Mouse (Mus musculus) heart, embryonic 11.5 days (tissue): ENCODE measurements at regions not wholly inside any gene's neighbourhood (a gene's known extent, or its start where the extent isn't known, plus 50 kb on each side); places are given as distances from the start of the nearest gene placed in this dataset.

Experiments used
- ATAC-seq: fragments of 200-750 bp; cut with Nextera tagmentation; replicated peaks from 2 replicates; pipeline ENCODE4 v1.8.0; 2017; ENCODE audit warnings: moderate library complexity; ENCODE audit not compliant: insufficient number of reproducible peaks, low FRiP score, low TSS enrichment
- H3K27ac ChIP-seq: fragments of 300-500 bp; sonication (generic); 2 replicates; pipeline ENCODE4 v1.5.1; 2014; ENCODE audit warnings: mild to moderate bottlenecking, low read depth, low read length
- H3K27me3 ChIP-seq: fragments of 300-500 bp; sonication (generic); 2 replicates; pipeline ENCODE4 v1.6.1; 2014; ENCODE audit warnings: mild to moderate bottlenecking, low read length, mixed read lengths; ENCODE audit not compliant: control insufficient read depth, insufficient read depth
- H3K36me3 ChIP-seq: fragments of 300-500 bp; sonication (generic); 2 replicates; pipeline ENCODE4 v1.6.1; 2014; ENCODE audit warnings: mild to moderate bottlenecking, low read length, moderate library complexity, mixed read lengths; ENCODE audit not compliant: control insufficient read depth, insufficient read depth
- H3K4me1 ChIP-seq: fragments of 300-500 bp; sonication (generic); 2 replicates; pipeline ENCODE4 v1.6.1; 2014; ENCODE audit warnings: low read length; ENCODE audit not compliant: control insufficient read depth, insufficient read depth
- H3K4me2 ChIP-seq: fragments of 300-500 bp; sonication (generic); 2 replicates; pipeline ENCODE4 v1.6.1; 2014; ENCODE audit warnings: mild to moderate bottlenecking, moderate library complexity
- H3K4me3 ChIP-seq: fragments of 300-500 bp; sonication (generic); 2 replicates; pipeline ENCODE4 v1.5.1; 2014; ENCODE audit warnings: low read depth, low read length
- H3K9ac ChIP-seq: fragments of 300-500 bp; sonication (generic); 2 replicates; pipeline ENCODE4 v1.6.1; 2014; ENCODE audit warnings: mild to moderate bottlenecking, low read depth, low read length, moderate library complexity
- H3K9me3 ChIP-seq: fragments of 300-500 bp; sonication (generic); replicated peaks from 2 replicates; pipeline ENCODE4 v1.6.1; 2016; ENCODE audit warnings: low read length; ENCODE audit not compliant: control insufficient read depth
- WGBS: fragments of 180-500 bp; shearing (Covaris S2); extraction: QIAGEN DNeasy Blood & Tissue Kit; methylation state at CpG from one replicate; pipeline ENCODE4 v1.1.7; 2014; ENCODE audit not compliant: insufficient replicate concordance; 5-methylcytosine and 5-hydroxymethylcytosine counted together

DNA sequence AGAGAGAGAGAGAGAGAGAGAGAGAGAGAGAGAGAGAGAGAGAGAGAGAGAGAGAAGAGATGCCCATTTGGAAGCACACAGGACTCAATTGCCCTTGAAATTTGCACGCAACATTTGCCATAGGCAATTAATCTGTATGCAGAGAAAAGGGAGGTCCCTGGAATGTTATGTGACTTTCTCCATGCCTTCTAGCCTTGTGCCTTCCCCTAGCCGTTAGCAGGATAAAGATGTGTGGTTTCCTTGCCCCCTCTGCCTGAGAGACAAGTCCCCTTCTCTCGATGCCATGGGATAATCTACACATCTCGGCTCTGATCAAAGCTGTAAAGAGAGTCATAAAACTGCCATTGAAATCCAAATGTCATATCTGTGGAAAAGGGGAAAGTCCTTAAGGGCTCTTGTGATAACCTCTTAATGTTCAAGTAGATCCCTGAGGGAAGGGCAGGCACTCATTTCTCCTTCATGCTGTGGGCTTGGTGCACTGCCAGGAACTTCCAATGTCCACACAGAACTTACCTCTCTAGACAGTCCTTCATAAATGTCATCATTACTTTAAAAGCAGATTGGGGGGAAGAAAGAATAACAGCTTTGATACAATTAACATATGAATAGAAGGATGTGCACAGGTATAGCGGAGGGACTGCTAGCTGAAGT lies 106.9 kb upstream of the Gm10295 start:
- Histone ChIP-seq H3K4me1 (peaks cover 2% of the 10 kb centered on the region; the same call in 1 of the 2 replicates), H3K36me3 (no peaks in the 10 kb centered on the region), H3K4me3 (no peak overlapping the region), H3K9ac (no peak overlapping the region), H3K27me3 (no peaks in the 10 kb centered on the region), H3K9me3 (no peaks in the 10 kb centered on the region), H3K27ac (no peak overlapping the region), H3K4me2 (no peak overlapping the region)
- no peak for ATAC-seq
- WGBS, result 57% methylated on average over 5 of the region's 5 CpGs

DNA sequence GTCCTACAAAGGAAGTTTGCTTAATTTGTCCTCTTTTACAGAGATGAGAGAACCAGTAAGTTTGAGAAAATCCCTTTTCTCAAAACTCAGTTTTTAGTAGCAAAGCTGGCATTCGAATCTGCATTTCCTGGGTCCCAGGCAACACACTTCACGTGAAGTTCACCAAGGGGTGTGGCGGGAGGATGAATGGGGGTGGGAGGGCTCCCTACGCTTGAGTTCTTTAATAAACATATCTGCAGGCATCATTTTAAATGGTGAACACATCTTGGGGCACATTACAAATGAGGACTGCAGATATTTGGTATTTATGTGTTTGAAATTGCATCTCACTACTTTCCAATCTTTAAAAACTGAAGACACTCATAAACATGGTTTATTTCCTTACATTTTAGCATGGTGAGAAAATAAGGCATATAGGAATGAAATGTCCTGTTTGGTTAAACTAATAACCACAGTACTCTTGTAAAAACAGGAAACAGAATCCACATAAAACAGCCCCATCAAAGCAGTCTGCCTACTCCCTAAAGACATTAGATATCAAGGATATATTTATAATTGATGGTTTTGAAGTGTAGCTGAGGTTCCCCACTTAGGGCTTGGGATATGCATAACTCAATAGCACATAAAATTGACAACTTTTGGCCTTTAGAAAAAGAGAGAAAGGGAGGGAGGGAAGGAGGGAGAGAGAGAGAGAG lies 106.3 kb upstream of the Gm10295 start:
- Histone ChIP-seq H3K27me3 (no peaks in the 10 kb centered on the region), H3K27ac (no peak overlapping the region), H3K4me3 (no peak overlapping the region), H3K4me2 (no peak overlapping the region), H3K9me3 (no peaks in the 10 kb centered on the region), H3K4me1 (peaks cover 2% of the 10 kb centered on the region; the same call in 1 of the 2 replicates), H3K9ac (no peak overlapping the region), H3K36me3 (no peaks in the 10 kb centered on the region)
- WGBS, result 76% methylated on average over 4 of the region's 4 CpGs
- ATAC-seq, result no peak

- no peaks in the 10 kb centered on the region for H3K36me3 ChIP-seq
- no peaks in the 10 kb centered on the region for H3K27me3 ChIP-seq
- H3K4me1 ChIP-seq, result peaks cover 2% of the 10 kb centered on the region; the same call in 1 of the 2 replicates
- peak overlapping the region; percentile 35 for H3K27ac ChIP-seq
- H3K9me3 ChIP-seq, result no peaks in the 10 kb centered on the region
- H3K4me3 ChIP-seq, result no peak overlapping the region
- 65% methylated on average over 13 of the region's 13 CpGs for WGBS
- no peak for ATAC-seq
- H3K4me2 ChIP-seq, result no peak overlapping the region
- no peak overlapping the region for H3K9ac ChIP-seq
These were observed 105.1 kb upstream of the Gm10295 start for GRCm38 (mm10) chr7:71456421-71456820.

DNA sequence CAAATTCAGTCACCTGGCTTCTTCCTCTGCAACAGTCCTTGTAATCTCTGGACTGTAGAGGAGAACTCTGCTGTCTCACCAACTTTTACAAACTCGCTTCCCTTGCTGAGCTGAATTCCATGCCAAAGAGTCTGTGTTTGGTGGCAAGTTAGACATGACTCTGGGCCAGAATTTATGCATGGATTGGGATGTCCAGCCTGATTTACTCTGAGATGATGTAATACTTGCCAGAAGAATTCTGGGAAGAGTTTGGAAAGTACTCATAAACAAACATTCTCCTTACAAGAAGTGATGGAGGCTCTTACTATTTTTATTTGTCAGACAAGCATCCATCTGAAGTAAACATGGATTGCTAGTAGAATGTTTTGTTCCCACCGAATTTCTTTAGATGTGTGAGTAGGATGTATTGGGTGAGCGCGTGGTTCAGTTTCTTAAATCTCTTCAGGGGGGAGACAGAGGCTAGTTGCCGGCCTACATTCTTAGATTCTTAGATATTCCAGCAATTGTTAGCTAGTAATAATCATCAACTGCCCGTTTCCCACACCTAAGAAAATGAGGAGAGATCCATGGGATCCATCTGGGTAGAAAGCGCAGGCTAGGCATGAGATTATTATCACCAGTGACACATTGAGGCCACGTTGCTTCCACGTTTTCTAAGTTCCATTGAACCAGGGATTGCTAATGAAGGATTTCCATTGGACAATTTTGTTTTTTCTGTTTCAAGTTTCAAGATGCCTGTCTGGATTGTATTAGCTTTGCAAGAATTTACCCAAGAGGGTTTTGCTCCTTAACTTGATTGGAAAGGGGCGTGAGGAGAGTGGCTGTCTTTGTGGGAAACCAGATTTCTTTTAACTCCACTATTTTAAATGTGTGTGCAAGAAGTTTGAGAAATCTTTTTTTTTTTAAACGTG lies 89.3 kb upstream of the Gm10295 start:
- H3K9me3 ChIP-seq, result no peaks in the 10 kb centered on the region
- H3K4me2 ChIP-seq, result no peak overlapping the region
- no peak overlapping the region for H3K4me3 ChIP-seq
- no peaks in the 10 kb centered on the region for H3K4me1 ChIP-seq
- H3K36me3 ChIP-seq, result no peaks in the 10 kb centered on the region
- no peaks in the 10 kb centered on the region for H3K27me3 ChIP-seq
- H3K27ac ChIP-seq, result no peak overlapping the region
- no peak overlapping the region for H3K9ac ChIP-seq
- 80% methylated on average over 11 of the region's 11 CpGs for WGBS
- ATAC-seq, result no peak

DNA sequence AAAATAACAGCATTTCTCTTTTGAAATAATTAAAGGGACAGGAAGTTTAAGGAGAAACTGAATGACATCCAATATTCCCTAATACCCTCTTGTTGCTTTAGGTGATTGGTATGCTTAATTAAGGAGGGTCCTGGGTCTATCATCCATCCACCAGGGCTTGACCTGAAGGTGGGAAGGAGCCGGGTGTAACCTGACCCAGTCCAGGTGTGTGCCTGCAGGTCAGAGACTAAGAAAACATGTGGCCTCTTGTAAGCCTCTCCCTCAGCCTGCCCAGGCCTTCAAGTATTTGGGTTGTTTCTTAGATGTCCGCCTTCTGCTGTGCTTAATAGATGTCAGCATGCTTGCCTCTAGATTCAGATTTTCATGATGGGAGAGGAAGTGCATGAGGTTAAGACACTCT lies 74.7 kb upstream of the Gm10295 start:
- H3K27ac ChIP-seq, result no peak overlapping the region
- no peak for ATAC-seq

GRCm38 (mm10) chr7:71419261-71419660 lies 68.0 kb upstream of the Gm10295 start:
- H3K9ac ChIP-seq, result no peak overlapping the region
- no peak overlapping the region for H3K4me2 ChIP-seq
- H3K36me3 ChIP-seq, result no peaks in the 10 kb centered on the region
- no peak for ATAC-seq
- WGBS, result 54% methylated on average over 5 of the region's 5 CpGs
- no peaks in the 10 kb centered on the region for H3K27me3 ChIP-seq
- H3K4me3 ChIP-seq, result no peak overlapping the region
- no peak overlapping the region for H3K27ac ChIP-seq
- H3K4me1 ChIP-seq, result no peaks in the 10 kb centered on the region
- H3K9me3 ChIP-seq, result no peaks in the 10 kb centered on the region

More for the DNA sequence above, 74.7 kb upstream of the Gm10295 start:
- Histone ChIP-seq H3K27me3 (no peaks in the 10 kb centered on the region), H3K9me3 (no peaks in the 10 kb centered on the region), H3K4me3 (no peak overlapping the region), H3K9ac (no peak overlapping the region), H3K36me3 (no peaks in the 10 kb centered on the region), H3K4me2 (no peak overlapping the region), H3K4me1 (no peaks in the 10 kb centered on the region)
- 67% methylated on average over 2 of the region's 2 CpGs for whole genome bisulfite sequencing

DNA sequence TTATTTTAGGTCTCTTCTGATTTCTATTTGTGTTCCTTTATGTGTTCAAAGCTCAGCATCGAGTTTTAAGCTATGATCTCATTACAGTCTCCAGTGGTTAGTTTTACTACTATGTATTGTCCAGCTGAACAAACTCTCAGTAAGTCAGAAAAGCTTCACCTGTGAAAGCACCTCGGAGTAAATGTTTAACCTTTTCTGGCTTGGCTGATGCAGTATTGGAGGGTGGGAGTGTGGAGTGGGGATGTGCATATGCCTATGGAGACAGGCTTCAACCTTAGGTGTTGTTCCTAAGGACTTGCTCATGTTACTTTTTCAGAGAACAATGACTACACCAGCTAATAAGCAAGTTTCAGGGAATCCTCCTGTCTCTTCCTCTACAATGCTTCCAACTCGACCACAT lies 67.6 kb upstream of the Gm10295 start:
- H3K36me3 ChIP-seq, result no peaks in the 10 kb centered on the region
- no peaks in the 10 kb centered on the region for H3K4me1 ChIP-seq
- H3K4me3 ChIP-seq, result no peak overlapping the region
- H3K9ac ChIP-seq, result no peak overlapping the region
- no peaks in the 10 kb centered on the region for H3K27me3 ChIP-seq
- no peak overlapping the region for H3K27ac ChIP-seq
- no peak for ATAC-seq
- H3K4me2 ChIP-seq, result no peak overlapping the region
- 61% methylated on average over 3 of the region's 3 CpGs for WGBS
- H3K9me3 ChIP-seq, result no peaks in the 10 kb centered on the region

DNA sequence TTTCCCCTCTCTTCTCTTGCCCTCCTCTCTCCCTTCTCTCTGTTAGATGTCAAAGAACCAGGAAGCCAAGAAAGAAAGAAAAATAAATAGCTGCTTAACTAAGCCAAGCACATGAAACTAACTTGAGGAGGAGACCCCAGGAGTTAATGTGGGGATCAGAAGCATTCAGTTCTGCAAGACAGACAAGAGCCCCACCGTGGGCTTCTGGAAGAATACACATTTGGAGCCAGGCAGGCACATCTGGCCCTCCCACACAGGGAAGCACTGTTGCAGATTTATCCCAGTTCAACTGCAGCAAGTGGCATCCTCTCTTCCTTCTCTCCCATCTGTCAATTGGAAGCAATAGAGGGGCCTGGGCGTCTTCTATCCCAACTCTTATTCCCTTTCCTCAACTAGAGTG lies 63.5 kb upstream of the Gm10295 start:
- ATAC-seq, result no peak
- H3K9me3 ChIP-seq, result no peaks in the 10 kb centered on the region
- H3K4me1 ChIP-seq, result peaks cover 2% of the 10 kb centered on the region; the same call in 1 of the 2 replicates
- H3K4me2 ChIP-seq, result no peak overlapping the region
- no peaks in the 10 kb centered on the region for H3K36me3 ChIP-seq
- no peak overlapping the region for H3K9ac ChIP-seq
- 56% methylated on average over 2 of the region's 2 CpGs for WGBS
- H3K27me3 ChIP-seq, result no peaks in the 10 kb centered on the region
- no peak overlapping the region for H3K27ac ChIP-seq
- no peak overlapping the region for H3K4me3 ChIP-seq
